Mouse (Mus musculus) kidney, postnatal 0 days (tissue): Measurements from ENCODE around the gene Eif4g3. TPM values are rescaled to one million over a fixed set of nuclear protein-coding genes. Genes with fewer than 3 reads are reported as not detected.
A peak's percentile ranks its signal among the peaks of the same experiment; 100 is the strongest.

ENCODE experiments used
- ATAC-seq: fragments of 200-750 bp; cut with Nextera tagmentation; replicated peaks from 2 replicates; pipeline ENCODE4 v1.8.0; 2017; ENCODE audit warnings: low read depth, moderate number of reproducible peaks, moderate TSS enrichment, moderate library complexity; ENCODE audit not compliant: low FRiP score
- DNase-seq: peaks from one replicate; pipeline ENCODE4 v3.0.0-alpha.2; 2016; ENCODE audit warnings: low spot score
- H3K27ac ChIP-seq: fragments of 300-500 bp; sonication (generic); 2 replicates; pipeline ENCODE4 v1.5.1; 2014; ENCODE audit warnings: mild to moderate bottlenecking
- H3K27me3 ChIP-seq: fragments of 300-500 bp; sonication (generic); 2 replicates; pipeline ENCODE4 v1.6.1; 2014; ENCODE audit warnings: low read length, mixed read lengths; ENCODE audit not compliant: insufficient read depth
- H3K36me3 ChIP-seq: fragments of 300-500 bp; sonication (generic); 2 replicates; pipeline ENCODE4 v1.6.1; 2014; ENCODE audit warnings: low read length, mixed read lengths; ENCODE audit not compliant: insufficient read depth
- H3K4me1 ChIP-seq: fragments of 300-500 bp; sonication (generic); replicated peaks from 2 replicates; pipeline ENCODE4 v1.6.1; 2014; ENCODE audit warnings: antibody characterized with exemption, low read length, mixed read lengths; ENCODE audit not compliant: insufficient read depth
- H3K4me2 ChIP-seq: fragments of 300-500 bp; sonication (generic); 2 replicates; pipeline ENCODE4 v1.6.1; 2014; ENCODE audit warnings: mild to moderate bottlenecking, low read length, moderate library complexity, mixed read lengths
- H3K4me3 ChIP-seq: fragments of 300-500 bp; sonication (generic); replicated peaks from 2 replicates; pipeline ENCODE4 v1.5.1; 2014; ENCODE audit warnings: low read depth, low read length
- H3K9ac ChIP-seq: fragments of 300-500 bp; sonication (generic); 2 replicates; pipeline ENCODE4 v1.6.1; 2014; ENCODE audit warnings: low read depth, low read length
- H3K9me3 ChIP-seq: fragments of 300-500 bp; sonication (generic); replicated peaks from 2 replicates; pipeline ENCODE4 v1.6.1; 2016; ENCODE audit warnings: low read length, inconsistent platforms, mixed read lengths
- CTCF ChIP-seq: IDR thresholded peaks from 2 replicates; pipeline ENCODE4 v1.5.1; 2016; ENCODE audit warnings: antibody characterized with exemption, low read depth, mild to moderate bottlenecking, moderate library complexity
- WGBS: fragments of 180-500 bp; shearing (Covaris S2); extraction: QIAGEN DNeasy Blood & Tissue Kit; methylation state at CpG from one replicate; pipeline ENCODE4 v1.1.7; 2014; 5-methylcytosine and 5-hydroxymethylcytosine counted together
- polyA plus RNA-seq: library from polyadenylated mRNA; unstranded; fragments of >200 nt; fragmentation: Nextera tagmentation; extraction: Ambion mirVana; gene quantifications from 2 replicates; pipeline ENCODE4 v1.2.1, GENCODE M21; 2015

Eif4g3 gene
- polyA plus RNA-seq, 1 experiment from 2014 or later: 26.6 TPM

GRCm38 (mm10) chr4:137956260-137956659 is 36.6 kb upstream of the Eif4g3 start:
- WGBS: 96% methylated on average over 15 of the region's 15 CpGs
- Histone ChIP-seq H3K27ac (no peak overlapping the region), H3K4me3 (no peak overlapping the region), H3K36me3 (peaks cover 47% of the 10 kb centered on the region), H3K9ac (no peak overlapping the region), H3K4me2 (no peak overlapping the region), H3K4me1 (no peaks in the 10 kb centered on the region), H3K27me3 (no peaks in the 10 kb centered on the region), H3K9me3 (no peaks in the 10 kb centered on the region)
- DNase-seq (no peak), ATAC-seq (no peak)
- no peak for TF ChIP-seq CTCF

- WGBS: 87% methylated on average over 13 of the region's 13 CpGs
- DNase-seq (no peak), ATAC-seq (no peak)
- Histone ChIP-seq H3K27ac (no peak overlapping the region), H3K27me3 (no peaks in the 10 kb centered on the region), H3K9me3 (no peaks in the 10 kb centered on the region), H3K4me1 (no peaks in the 10 kb centered on the region), H3K36me3 (peaks cover 48% of the 10 kb centered on the region), H3K4me2 (no peak overlapping the region), H3K4me3 (no peak overlapping the region), H3K9ac (no peak overlapping the region)
- peak; percentile 63 for TF ChIP-seq CTCF
Measured at GRCm38 (mm10) chr4:137959889-137960665, 32.7 kb upstream of the Eif4g3 start.

DNA sequence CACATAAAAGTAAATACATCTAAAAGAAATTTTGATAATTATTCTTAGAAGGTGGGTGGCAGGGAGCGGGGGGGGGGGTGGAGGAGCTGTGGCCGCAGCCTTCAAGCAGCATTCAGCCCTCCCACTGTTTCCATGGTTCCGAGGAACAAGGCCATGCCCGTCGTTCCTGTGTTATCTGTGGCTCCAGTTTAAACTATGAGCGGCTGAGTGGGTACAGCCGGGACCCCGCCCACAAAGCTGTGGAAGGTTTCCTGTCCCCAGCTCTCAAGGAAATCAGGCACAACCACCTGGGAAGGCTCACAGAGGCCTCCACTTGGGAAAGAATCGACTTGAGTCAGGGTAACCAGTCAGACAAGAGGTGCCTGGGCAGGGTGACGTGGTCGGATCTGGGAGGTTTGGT is 32.1 kb upstream of the Eif4g3 start:
- no peak overlapping the region for H3K9ac ChIP-seq
- H3K27me3 ChIP-seq: no peaks in the 10 kb centered on the region
- H3K36me3 ChIP-seq: peaks cover 47% of the 10 kb centered on the region
- no peak for TF ChIP-seq CTCF
- H3K9me3 ChIP-seq: no peaks in the 10 kb centered on the region
- ATAC-seq (no peak), DNase-seq (no peak)
- no peak overlapping the region for H3K4me2 ChIP-seq
- 78% methylated on average over 11 of the region's 11 CpGs for WGBS
- H3K4me1 ChIP-seq: no peaks in the 10 kb centered on the region
- H3K4me3 ChIP-seq: no peak overlapping the region
- H3K27ac ChIP-seq: no peak overlapping the region

DNA sequence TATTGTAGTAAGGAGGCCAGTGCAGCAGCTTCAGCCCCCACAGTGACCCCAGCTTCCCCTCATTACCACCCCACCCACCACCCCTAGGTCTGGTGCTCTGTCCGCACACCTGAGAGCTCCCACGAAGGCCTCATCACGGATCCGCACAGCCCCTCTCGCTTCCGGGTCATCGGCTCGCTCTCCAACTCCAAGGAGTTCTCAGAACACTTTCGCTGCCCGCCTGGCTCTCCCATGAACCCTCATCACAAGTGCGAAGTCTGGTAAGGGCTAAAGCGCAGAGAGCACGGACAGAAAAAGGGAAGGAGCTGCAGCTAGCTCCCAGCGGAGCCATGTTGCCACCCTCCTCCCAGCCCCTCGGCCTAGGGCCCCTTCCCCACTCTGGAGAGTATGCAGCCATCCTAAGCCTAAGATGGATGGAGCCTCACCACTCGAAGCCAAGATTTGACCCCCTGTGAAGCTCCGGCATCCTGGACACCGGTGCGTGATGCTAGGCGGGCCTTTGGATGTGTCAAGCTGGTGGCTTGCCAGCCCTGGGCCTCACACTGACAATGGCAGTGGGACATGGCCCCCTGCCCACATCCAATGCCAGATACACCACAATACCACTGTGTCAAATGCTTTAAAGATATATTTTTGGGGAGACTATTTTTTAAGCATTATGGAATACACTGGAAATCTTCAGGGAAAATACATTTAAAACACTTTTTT is 30.0 kb upstream of the Eif4g3 start:
- 89% methylated on average over 20 of the region's 20 CpGs for WGBS
- Histone ChIP-seq H3K4me3 (no peak overlapping the region), H3K27ac (no peak overlapping the region), H3K4me1 (no peaks in the 10 kb centered on the region), H3K27me3 (no peaks in the 10 kb centered on the region), H3K4me2 (no peak overlapping the region), H3K9ac (no peak overlapping the region), H3K9me3 (no peaks in the 10 kb centered on the region), H3K36me3 (peaks cover 31% of the 10 kb centered on the region)
- DNase-seq (no peak), ATAC-seq (no peak)
- no peak for TF ChIP-seq CTCF

- ATAC-seq (no peak), DNase-seq (no peak)
- Histone ChIP-seq H3K4me2 (no peak overlapping the region), H3K36me3 (peaks cover 31% of the 10 kb centered on the region), H3K27me3 (no peaks in the 10 kb centered on the region), H3K9me3 (no peaks in the 10 kb centered on the region), H3K4me3 (no peak overlapping the region), H3K4me1 (no peaks in the 10 kb centered on the region), H3K9ac (no peak overlapping the region), H3K27ac (no peak overlapping the region)
- WGBS: 86% methylated on average over 6 of the region's 6 CpGs
- no peak for TF ChIP-seq CTCF
Measured at GRCm38 (mm10) chr4:137963431-137963830, 29.4 kb upstream of the Eif4g3 start.

GRCm38 (mm10) chr4:137963881-137964584 is 28.8 kb upstream of the Eif4g3 start:
- no peaks in the 10 kb centered on the region for H3K9me3 ChIP-seq
- WGBS: 69% methylated on average over 9 of the region's 9 CpGs
- H3K4me3 ChIP-seq: no peak overlapping the region
- no peak overlapping the region for H3K9ac ChIP-seq
- no peak overlapping the region for H3K4me2 ChIP-seq
- no peaks in the 10 kb centered on the region for H3K4me1 ChIP-seq
- ATAC-seq: peak; percentile 57; the same call in 1 of the 2 replicates
- no peaks in the 10 kb centered on the region for H3K27me3 ChIP-seq
- DNase-seq: peak; percentile 87
- peak; percentile 78 for TF ChIP-seq CTCF
- H3K27ac ChIP-seq: no peak overlapping the region
- peaks cover 26% of the 10 kb centered on the region for H3K36me3 ChIP-seq
